Mouse (Mus musculus) myocyte (in vitro differentiated cells): ENCODE results near the gene 9130409I23Rik.
A peak's percentile ranks its signal among the peaks of the same experiment; 100 is the strongest.

Experiments used
- CEBPB ChIP-seq: IDR thresholded peaks from 2 replicates; pipeline ENCODE4 v1.6.1; 2011; ENCODE audit warnings: mild to moderate bottlenecking, moderate library complexity; ENCODE audit not compliant: poor library complexity, insufficient read depth, severe bottlenecking
- MAX ChIP-seq: IDR thresholded peaks from one replicate; pipeline ENCODE4 v1.6.1; 2011; ENCODE audit warnings: low read depth, mild to moderate bottlenecking, control low read depth
- POLR2A ChIP-seq: IDR thresholded peaks from one replicate; pipeline ENCODE4 v1.6.1; 2011; ENCODE audit warnings: low read depth, mild to moderate bottlenecking, control low read depth, moderate library complexity; ENCODE audit not compliant: insufficient read length
- POLR2AphosphoS2 ChIP-seq: IDR thresholded peaks from one replicate; pipeline ENCODE4 v1.6.1; 2011; ENCODE audit warnings: low read depth, control low read depth; ENCODE audit not compliant: insufficient read length
- REST ChIP-seq: IDR thresholded peaks from one replicate; pipeline ENCODE4 v1.6.1; 2011; ENCODE audit warnings: mild to moderate bottlenecking, control low read depth, moderate library complexity; ENCODE audit not compliant: insufficient read depth, insufficient read length
- TCF12 ChIP-seq: IDR thresholded peaks from one replicate; pipeline ENCODE4 v1.6.1; 2011; ENCODE audit warnings: mild to moderate bottlenecking, control low read depth; ENCODE audit not compliant: poor library complexity, insufficient read depth, severe bottlenecking
- USF1 ChIP-seq: IDR thresholded peaks from one replicate; pipeline ENCODE4 v1.6.1; 2011; ENCODE audit warnings: low read depth, mild to moderate bottlenecking, control low read depth, moderate library complexity

DNA sequence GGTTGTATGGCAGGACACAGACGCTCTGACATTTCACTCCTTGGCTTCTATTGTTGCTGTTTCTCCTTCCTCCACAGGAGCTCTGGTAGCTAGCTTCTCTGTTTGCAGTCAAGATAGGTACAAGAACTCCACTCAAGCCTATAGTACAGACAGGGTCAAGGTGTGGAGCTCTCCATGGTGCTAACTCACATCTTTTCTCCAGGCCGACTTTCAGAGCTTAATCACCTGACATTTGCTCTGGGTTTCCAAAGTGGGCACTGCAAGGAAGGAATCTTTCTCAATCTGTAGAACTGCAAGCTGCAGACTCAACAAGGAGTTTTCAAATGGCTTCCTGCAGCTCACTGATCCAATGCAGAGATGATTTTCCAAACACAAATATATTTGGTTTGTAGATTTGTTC lies 33.0 kb downstream of the 9130409I23Rik start:
- no peak for TF ChIP-seq POLR2AphosphoS2
- TF ChIP-seq POLR2A = no peak
- TF ChIP-seq TCF12 = no peak
- no peak for TF ChIP-seq USF1
- TF ChIP-seq MAX = no peak
- no peak for TF ChIP-seq CEBPB
- TF ChIP-seq REST = peak; percentile 68
